Mouse (Mus musculus): Measurements from ENCODE around the gene Itga3. TPM values are rescaled to one million over a fixed set of nuclear protein-coding genes. Genes with fewer than 3 reads are reported as not detected.
A peak's percentile ranks its signal among the peaks of the same experiment; 100 is the strongest.

Gene Itga3
- polyA plus RNA-seq, 1 experiment from 2014 or later = 16.6 TPM

- Histone ChIP-seq H3K4me2 (ENCODE audit: low read length) (no peak overlapping the region), H3K27me3 (ENCODE audit: control insufficient read depth, insufficient read depth, low read depth, low read length) (no peaks in the 10 kb centered on the region; the same call in 1 of the 2 replicates), H3K4me3 (ENCODE audit: low read depth, low read length) (no peak overlapping the region), H3K36me3 (ENCODE audit: control insufficient read depth, insufficient read depth, low read length) (no peaks in the 10 kb centered on the region), H3K9ac (ENCODE audit: low read depth, low read length) (no peak overlapping the region), H3K9me3 (replicated peaks; ENCODE audit: control insufficient read depth, low read length, poor library complexity, severe bottlenecking) (no peaks in the 10 kb centered on the region), H3K4me1 (ENCODE audit: control insufficient read depth, insufficient read depth, low read length) (no peaks in the 10 kb centered on the region), H3K27ac (ENCODE audit: low read length) (no peak overlapping the region)
- no peak for ATAC-seq
- 55% methylated on average over 5 of the region's 5 CpGs for WGBS
Observed at GRCm38 (mm10) chr11:95086229-95086628, 9.6 kb upstream of the Itga3 start.

GRCm38 (mm10) chr11:95085710-95086109, 9.1 kb upstream of the Itga3 start:
- Histone ChIP-seq H3K9me3 (replicated peaks; ENCODE audit: control insufficient read depth, low read length, poor library complexity, severe bottlenecking) (no peaks in the 10 kb centered on the region), H3K4me3 (ENCODE audit: low read depth, low read length) (no peak overlapping the region), H3K9ac (ENCODE audit: low read depth, low read length) (no peak overlapping the region), H3K36me3 (ENCODE audit: control insufficient read depth, insufficient read depth, low read length) (no peaks in the 10 kb centered on the region), H3K27me3 (ENCODE audit: control insufficient read depth, insufficient read depth, low read depth, low read length) (no peaks in the 10 kb centered on the region; the same call in 1 of the 2 replicates), H3K4me2 (ENCODE audit: low read length) (no peak overlapping the region), H3K4me1 (ENCODE audit: control insufficient read depth, insufficient read depth, low read length) (no peaks in the 10 kb centered on the region), H3K27ac (ENCODE audit: low read length) (no peak overlapping the region)
- WGBS = 14% methylated on average over 5 of the region's 5 CpGs
- ATAC-seq = no peak

GRCm38 (mm10) chr11:95084811-95085382, 8.3 kb upstream of the Itga3 start:
- Histone ChIP-seq H3K36me3 (ENCODE audit: control insufficient read depth, insufficient read depth, low read length) (no peaks in the 10 kb centered on the region), H3K4me1 (ENCODE audit: control insufficient read depth, insufficient read depth, low read length) (no peaks in the 10 kb centered on the region), H3K4me2 (ENCODE audit: low read length) (no peak overlapping the region), H3K27ac (ENCODE audit: low read length) (no peak overlapping the region), H3K9ac (ENCODE audit: low read depth, low read length) (no peak overlapping the region), H3K27me3 (ENCODE audit: control insufficient read depth, insufficient read depth, low read depth, low read length) (no peaks in the 10 kb centered on the region; the same call in 1 of the 2 replicates), H3K4me3 (ENCODE audit: low read depth, low read length) (no peak overlapping the region), H3K9me3 (replicated peaks; ENCODE audit: control insufficient read depth, low read length, poor library complexity, severe bottlenecking) (no peaks in the 10 kb centered on the region)
- no peak for ATAC-seq
- 40% methylated on average over 5 of the region's 5 CpGs for WGBS

GRCm38 (mm10) chr11:95084175-95084574, 7.6 kb upstream of the Itga3 start:
- H3K9ac ChIP-seq (ENCODE audit: low read depth, low read length) = no peak overlapping the region
- H3K4me3 ChIP-seq (ENCODE audit: low read depth, low read length) = no peak overlapping the region
- H3K4me2 ChIP-seq (ENCODE audit: low read length) = no peak overlapping the region
- WGBS = 37% methylated on average over 4 of the region's 4 CpGs
- H3K27me3 ChIP-seq (ENCODE audit: control insufficient read depth, insufficient read depth, low read depth, low read length) = no peaks in the 10 kb centered on the region; the same call in 1 of the 2 replicates
- no peak for ATAC-seq
- no peak overlapping the region for H3K27ac ChIP-seq (ENCODE audit: low read length)
- H3K9me3 ChIP-seq (replicated peaks; ENCODE audit: control insufficient read depth, low read length, poor library complexity, severe bottlenecking) = no peaks in the 10 kb centered on the region
- H3K36me3 ChIP-seq (ENCODE audit: control insufficient read depth, insufficient read depth, low read length) = no peaks in the 10 kb centered on the region
- no peaks in the 10 kb centered on the region for H3K4me1 ChIP-seq (ENCODE audit: control insufficient read depth, insufficient read depth, low read length)

- H3K4me1 ChIP-seq (ENCODE audit: control insufficient read depth, insufficient read depth, low read length) = no peaks in the 10 kb centered on the region; the same call in 1 of the 2 replicates
- H3K9ac ChIP-seq (ENCODE audit: low read depth, low read length) = no peak overlapping the region
- H3K27ac ChIP-seq (ENCODE audit: low read length) = no peak overlapping the region
- H3K27me3 ChIP-seq (ENCODE audit: control insufficient read depth, insufficient read depth, low read depth, low read length) = peaks cover 4% of the 10 kb centered on the region; the same call in 1 of the 2 replicates
- H3K4me3 ChIP-seq (ENCODE audit: low read depth, low read length) = no peak overlapping the region
- WGBS = 88% methylated on average over 7 of the region's 7 CpGs
- no peaks in the 10 kb centered on the region for H3K9me3 ChIP-seq (replicated peaks; ENCODE audit: control insufficient read depth, low read length, poor library complexity, severe bottlenecking)
- H3K36me3 ChIP-seq (ENCODE audit: control insufficient read depth, insufficient read depth, low read length) = no peaks in the 10 kb centered on the region
- no peak for ATAC-seq
- H3K4me2 ChIP-seq (ENCODE audit: low read length) = no peak overlapping the region
Observed at GRCm38 (mm10) chr11:95082896-95083295, 6.3 kb upstream of the Itga3 start.

GRCm38 (mm10) chr11:95080783-95081182, 4.2 kb upstream of the Itga3 start:
- Histone ChIP-seq H3K9me3 (replicated peaks; ENCODE audit: control insufficient read depth, low read length, poor library complexity, severe bottlenecking) (no peaks in the 10 kb centered on the region), H3K36me3 (ENCODE audit: control insufficient read depth, insufficient read depth, low read length) (no peaks in the 10 kb centered on the region), H3K4me3 (ENCODE audit: low read depth, low read length) (no peak overlapping the region), H3K4me2 (ENCODE audit: low read length) (no peak overlapping the region), H3K27ac (ENCODE audit: low read length) (no peak overlapping the region), H3K27me3 (ENCODE audit: control insufficient read depth, insufficient read depth, low read depth, low read length) (peaks cover 4% of the 10 kb centered on the region; the same call in 1 of the 2 replicates), H3K9ac (ENCODE audit: low read depth, low read length) (no peak overlapping the region), H3K4me1 (ENCODE audit: control insufficient read depth, insufficient read depth, low read length) (peaks cover 2% of the 10 kb centered on the region; the same call in 1 of the 2 replicates)
- ATAC-seq = no peak
- 80% methylated on average over 6 of the region's 6 CpGs for whole genome bisulfite sequencing

GRCm38 (mm10) chr11:95079256-95079875, 2.8 kb upstream of the Itga3 start:
- H3K4me1 ChIP-seq (ENCODE audit: control insufficient read depth, insufficient read depth, low read length) = peaks cover 8% of the 10 kb centered on the region; the same call in 1 of the 2 replicates
- no peaks in the 10 kb centered on the region for H3K36me3 ChIP-seq (ENCODE audit: control insufficient read depth, insufficient read depth, low read length)
- WGBS = 88% methylated on average over 6 of the region's 6 CpGs
- no peak overlapping the region for H3K9ac ChIP-seq (ENCODE audit: low read depth, low read length)
- no peak for ATAC-seq
- H3K4me2 ChIP-seq (ENCODE audit: low read length) = no peak overlapping the region
- H3K9me3 ChIP-seq (replicated peaks; ENCODE audit: control insufficient read depth, low read length, poor library complexity, severe bottlenecking) = no peaks in the 10 kb centered on the region
- no peak overlapping the region for H3K4me3 ChIP-seq (ENCODE audit: low read depth, low read length)
- H3K27me3 ChIP-seq (ENCODE audit: control insufficient read depth, insufficient read depth, low read depth, low read length) = peaks cover 4% of the 10 kb centered on the region; the same call in 1 of the 2 replicates
- no peak overlapping the region for H3K27ac ChIP-seq (ENCODE audit: low read length)

- no peak overlapping the region for H3K4me3 ChIP-seq (ENCODE audit: low read depth, low read length)
- H3K4me1 ChIP-seq (ENCODE audit: control insufficient read depth, insufficient read depth, low read length) = peaks cover 9% of the 10 kb centered on the region
- ATAC-seq = no peak
- no peak overlapping the region for H3K9ac ChIP-seq (ENCODE audit: low read depth, low read length)
- H3K27ac ChIP-seq (ENCODE audit: low read length) = no peak overlapping the region
- no peaks in the 10 kb centered on the region for H3K36me3 ChIP-seq (ENCODE audit: control insufficient read depth, insufficient read depth, low read length)
- no peaks in the 10 kb centered on the region for H3K9me3 ChIP-seq (replicated peaks; ENCODE audit: control insufficient read depth, low read length, poor library complexity, severe bottlenecking)
- WGBS = 56% methylated on average over 7 of the region's 7 CpGs
- no peak overlapping the region; the same call in 1 of the 2 replicates for H3K4me2 ChIP-seq (ENCODE audit: low read length)
- peaks cover 4% of the 10 kb centered on the region; the same call in 1 of the 2 replicates for H3K27me3 ChIP-seq (ENCODE audit: control insufficient read depth, insufficient read depth, low read depth, low read length)
Observed at GRCm38 (mm10) chr11:95077956-95078355, 1.4 kb upstream of the Itga3 start.

- H3K4me1 ChIP-seq (ENCODE audit: control insufficient read depth, insufficient read depth, low read length) = peaks cover 11% of the 10 kb centered on the region
- peak; percentile 78 for ATAC-seq
- WGBS = under 1% methylated on average over 40 of the region's 42 CpGs
- H3K27ac ChIP-seq (ENCODE audit: low read length) = peak overlapping the region; percentile 85
- peak overlapping the region; percentile 75 for H3K4me3 ChIP-seq (ENCODE audit: low read depth, low read length)
- peak overlapping the region; percentile 81 for H3K9ac ChIP-seq (ENCODE audit: low read depth, low read length)
- H3K4me2 ChIP-seq (ENCODE audit: low read length) = peak overlapping the region; percentile 72
- no peaks in the 10 kb centered on the region for H3K9me3 ChIP-seq (replicated peaks; ENCODE audit: control insufficient read depth, low read length, poor library complexity, severe bottlenecking)
- peaks cover 4% of the 10 kb centered on the region; the same call in 1 of the 2 replicates for H3K27me3 ChIP-seq (ENCODE audit: control insufficient read depth, insufficient read depth, low read depth, low read length)
- no peaks in the 10 kb centered on the region for H3K36me3 ChIP-seq (ENCODE audit: control insufficient read depth, insufficient read depth, low read length)
Observed at GRCm38 (mm10) chr11:95076041-95076535, 513 bp downstream of the Itga3 start.
